Mouse (Mus musculus) heart, adult 2 months (tissue): ENCODE data around the gene Itgb3bp.

Experiments
- CTCF ChIP-seq: fragments of 200-600 bp; IDR thresholded peaks from 2 replicates; pipeline ENCODE4 v1.8.1; 2022; ENCODE audit warnings: antibody characterized with exemption, mild to moderate bottlenecking, moderate library complexity
- EP300 ChIP-seq: fragments of 200-500 bp; IDR thresholded peaks from 2 replicates; pipeline ENCODE4 v1.6.1; 2011; ENCODE audit warnings: low read depth, low read length, control low read depth; ENCODE audit not compliant: insufficient read depth
- POLR2A ChIP-seq: fragments of 200-500 bp; IDR thresholded peaks from 2 replicates; pipeline ENCODE4 v1.6.1; 2011; ENCODE audit warnings: mild to moderate bottlenecking, low read depth, low read length, control low read depth; ENCODE audit not compliant: insufficient read depth

DNA sequence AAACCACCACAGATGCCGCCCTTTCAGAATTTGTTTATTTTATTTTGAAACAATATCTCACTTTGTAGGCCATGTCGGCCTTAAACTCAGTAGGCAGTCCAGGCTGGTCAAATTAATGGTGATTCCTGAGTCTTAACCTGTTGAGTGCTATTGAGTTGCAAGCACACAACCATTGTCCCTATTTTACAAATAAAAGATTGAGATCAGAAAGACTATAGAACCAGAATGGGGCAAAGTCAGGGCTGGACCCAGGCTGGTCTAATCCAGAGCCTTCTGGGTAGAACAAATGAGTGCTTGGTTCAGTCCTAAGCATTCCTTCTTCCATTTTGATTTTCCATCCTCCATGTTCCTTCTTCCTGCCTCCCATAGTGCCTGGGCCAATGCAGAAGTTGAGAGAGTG, 16.9 kb upstream of the Itgb3bp start:
- no peak for TF ChIP-seq CTCF
- TF ChIP-seq POLR2A = no peak
- TF ChIP-seq EP300 = no peak
